Mouse (Mus musculus): ENCODE data around the gene Slc45a3. TPM values are rescaled to one million over a fixed set of nuclear protein-coding genes. Genes with fewer than 3 reads are reported as not detected.

Gene Slc45a3
- polyA plus RNA-seq, 1 experiment from 2014 or later: 3.0 TPM

DNA sequence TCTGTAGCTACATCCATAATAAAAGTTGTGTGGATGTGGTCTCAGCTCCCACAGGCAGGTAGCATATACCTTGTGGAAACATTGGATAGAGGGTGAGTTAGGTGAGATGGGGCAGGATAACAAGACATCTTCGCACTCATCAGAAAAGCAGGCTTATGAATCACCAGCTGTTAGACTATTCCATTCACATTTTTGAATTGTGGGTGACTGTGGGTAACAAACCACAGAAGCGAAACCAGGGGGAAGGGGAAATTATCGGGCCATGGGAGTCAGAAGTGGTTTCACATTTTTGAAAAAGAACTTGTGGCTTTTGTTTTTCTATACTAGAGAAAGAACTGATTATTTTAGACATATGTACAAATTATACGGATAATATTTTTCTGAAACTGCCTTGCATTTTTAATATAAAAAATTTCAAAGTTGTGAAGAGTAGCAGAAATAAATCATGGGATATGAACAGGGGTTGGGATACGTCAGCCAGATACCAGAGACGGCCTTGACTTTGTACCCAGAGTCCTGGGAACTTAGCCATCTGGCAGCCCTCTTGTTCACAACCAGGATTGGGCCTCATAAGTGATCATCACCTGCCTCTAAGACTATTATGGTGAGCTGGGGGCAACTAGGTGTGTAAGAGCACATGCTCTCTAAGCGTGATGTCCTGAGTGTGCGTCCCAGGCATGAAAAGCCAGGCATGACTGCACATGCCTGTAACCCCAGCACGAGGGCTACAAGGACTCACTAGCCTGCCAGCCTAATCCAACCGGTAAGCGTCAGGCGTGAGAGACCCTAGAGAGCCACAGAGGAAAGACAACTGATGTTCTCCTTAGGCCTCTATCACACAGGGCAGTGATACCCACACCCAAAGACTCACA lies 30.6 kb downstream of the Slc45a3 start:
- DNase-seq (ENCODE audit: low spot score): no peak

DNA sequence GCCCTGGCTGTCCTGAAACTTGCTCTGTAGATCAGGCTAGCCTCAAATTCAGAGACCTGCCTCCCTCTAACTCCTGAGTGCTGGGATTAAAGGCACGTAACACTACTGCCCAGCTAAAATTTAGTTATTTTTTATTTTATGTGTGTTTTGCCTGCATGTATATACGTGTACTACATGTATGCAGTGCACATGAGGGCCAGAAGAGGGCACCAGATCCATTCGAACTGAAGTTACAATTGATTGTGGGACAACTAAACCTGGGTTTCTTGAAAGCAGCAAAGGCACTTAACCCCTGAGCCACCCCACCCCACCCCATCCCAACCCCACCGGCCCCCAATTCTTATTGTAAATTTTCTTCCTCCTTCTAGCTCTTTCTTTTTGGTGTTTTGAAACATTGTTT lies 32.3 kb downstream of the Slc45a3 start:
- DNase-seq (ENCODE audit: low spot score): peak; percentile 75

GRCm38 (mm10) chr1:132000506-132000905 lies 37.7 kb downstream of the Slc45a3 start:
- DNase-seq (ENCODE audit: low spot score): peak; percentile 51

DNA sequence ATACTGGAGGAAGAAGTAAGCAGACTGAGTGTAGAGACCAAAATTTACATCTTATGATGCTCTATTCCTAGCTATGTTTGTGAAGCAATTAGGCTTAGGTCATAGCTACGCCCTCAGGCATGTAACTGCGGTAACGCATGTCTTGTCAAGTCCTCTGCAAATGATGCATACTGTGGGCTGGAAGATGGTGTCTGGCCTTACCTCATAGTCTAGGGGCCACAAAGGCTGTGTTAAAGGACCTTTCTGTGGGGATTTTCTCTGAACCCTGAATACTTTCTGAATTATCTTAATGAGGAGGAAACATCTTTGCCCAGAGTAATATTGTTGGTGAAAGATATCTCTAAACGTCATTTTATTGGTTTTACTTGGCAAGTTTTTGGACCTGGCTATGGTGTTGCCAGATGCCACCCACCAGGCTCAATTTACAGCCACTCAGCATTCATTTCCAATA lies 39.1 kb downstream of the Slc45a3 start:
- DNase-seq (ENCODE audit: low spot score): no peak

GRCm38 (mm10) chr1:132003111-132003510 lies 40.3 kb downstream of the Slc45a3 start:
- no peak for DNase-seq (ENCODE audit: low spot score)

- DNase-seq (ENCODE audit: low spot score): no peak
Measured at GRCm38 (mm10) chr1:132003817-132004216, 41.0 kb downstream of the Slc45a3 start.

DNA sequence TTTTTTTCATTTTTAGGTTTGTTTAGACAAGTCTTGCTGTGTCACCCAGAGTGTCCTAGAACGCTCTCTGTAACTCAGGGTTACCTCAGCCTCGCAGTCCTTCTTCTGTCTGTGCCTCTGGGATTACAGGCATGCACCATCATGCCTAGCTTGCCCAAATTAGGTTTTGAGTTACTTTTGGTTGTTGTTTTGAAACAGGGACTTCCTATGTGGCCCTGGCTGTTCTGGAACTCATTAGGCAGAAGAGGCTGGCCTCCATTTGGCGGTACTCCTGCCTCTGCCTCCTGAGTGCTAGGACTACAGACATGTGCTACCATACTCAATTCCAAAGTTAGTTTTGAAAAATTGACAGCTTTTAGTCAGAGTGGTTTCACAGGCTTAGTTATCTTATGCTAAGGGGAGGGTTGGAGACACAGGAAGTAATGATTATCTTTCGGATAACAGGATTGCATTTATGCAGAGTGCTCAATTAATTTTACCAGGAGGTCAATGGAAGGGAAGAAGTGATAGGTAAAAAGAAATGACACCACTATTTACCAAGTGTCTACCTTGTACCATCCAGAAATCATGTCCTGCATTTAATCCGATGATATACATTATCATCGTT lies 41.9 kb downstream of the Slc45a3 start:
- no peak for DNase-seq (ENCODE audit: low spot score)

DNA sequence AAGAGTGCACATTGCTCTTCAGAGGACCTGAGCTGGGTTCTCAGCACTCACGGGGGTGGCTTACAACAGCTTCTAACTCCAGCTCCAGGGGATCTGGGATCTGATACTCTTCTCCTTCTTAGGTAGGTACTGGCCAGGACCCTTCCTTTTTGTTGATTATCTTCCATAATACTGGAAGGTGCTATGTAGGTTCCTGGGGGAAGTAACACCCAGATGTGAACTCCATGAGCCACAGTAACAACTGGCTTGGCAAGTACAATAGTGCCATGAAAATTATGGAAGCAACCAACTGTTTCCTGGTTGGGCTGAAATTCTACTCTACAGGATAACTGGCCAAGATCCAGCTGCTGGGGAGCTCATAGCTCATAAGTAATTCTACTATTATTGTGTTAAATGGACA lies 42.7 kb downstream of the Slc45a3 start:
- no peak for DNase-seq (ENCODE audit: low spot score)

DNA sequence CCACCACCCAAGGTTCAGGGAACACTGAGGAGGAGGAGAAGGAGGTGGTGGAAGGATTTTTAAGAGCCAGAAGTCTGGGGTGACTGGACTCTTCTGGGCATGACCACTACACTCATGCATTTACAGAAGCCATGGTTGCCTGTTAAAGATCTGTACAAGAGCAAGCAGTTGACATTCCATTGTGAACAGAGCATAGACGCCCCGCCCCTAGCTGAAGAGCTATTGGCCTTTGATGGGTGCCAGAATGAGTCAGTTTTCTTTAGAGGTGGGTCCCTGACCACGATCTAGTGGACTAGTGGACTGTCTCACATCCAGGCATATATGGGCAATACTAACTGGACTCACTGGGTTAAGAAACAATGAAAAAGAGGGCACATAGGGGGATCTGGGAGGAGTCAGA lies 43.3 kb downstream of the Slc45a3 start:
- DNase-seq (ENCODE audit: low spot score): no peak

- no peak for DNase-seq (ENCODE audit: low spot score)
Measured at GRCm38 (mm10) chr1:132006721-132007120, 44.0 kb downstream of the Slc45a3 start.

DNA sequence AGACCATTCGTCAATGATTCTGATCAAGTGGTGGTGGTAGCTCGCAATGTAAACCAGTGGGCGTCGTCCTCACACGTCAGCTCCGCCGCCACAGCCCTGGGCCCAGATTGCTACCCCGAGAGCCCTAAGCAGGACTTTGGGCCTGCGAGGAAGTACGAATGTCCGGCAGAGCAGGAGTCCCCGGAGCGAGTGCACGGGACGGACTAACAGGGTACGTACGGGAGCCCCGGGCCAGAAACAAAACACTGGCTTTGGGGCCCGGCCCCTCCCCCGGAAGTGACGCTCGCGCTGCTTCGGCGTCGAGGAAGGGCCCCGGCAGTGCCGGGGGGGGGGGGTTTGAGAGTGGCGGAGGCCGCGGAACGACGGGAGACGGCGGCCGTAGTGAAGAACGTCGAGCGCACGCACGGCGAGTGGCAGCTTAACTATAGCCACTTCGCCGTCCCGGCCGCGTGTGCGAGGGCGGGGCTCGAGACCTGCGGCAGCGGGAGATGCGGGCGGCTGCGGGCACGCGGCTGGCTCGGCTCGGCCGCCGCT lies 44.6 kb downstream of the Slc45a3 start, which contains the start of gene Elk4:
Gene Elk4 (plus strand): TSS at position 326 of the 534 bp plus-strand sequence.
- peak; percentile 94 for DNase-seq (ENCODE audit: low spot score)

DNA sequence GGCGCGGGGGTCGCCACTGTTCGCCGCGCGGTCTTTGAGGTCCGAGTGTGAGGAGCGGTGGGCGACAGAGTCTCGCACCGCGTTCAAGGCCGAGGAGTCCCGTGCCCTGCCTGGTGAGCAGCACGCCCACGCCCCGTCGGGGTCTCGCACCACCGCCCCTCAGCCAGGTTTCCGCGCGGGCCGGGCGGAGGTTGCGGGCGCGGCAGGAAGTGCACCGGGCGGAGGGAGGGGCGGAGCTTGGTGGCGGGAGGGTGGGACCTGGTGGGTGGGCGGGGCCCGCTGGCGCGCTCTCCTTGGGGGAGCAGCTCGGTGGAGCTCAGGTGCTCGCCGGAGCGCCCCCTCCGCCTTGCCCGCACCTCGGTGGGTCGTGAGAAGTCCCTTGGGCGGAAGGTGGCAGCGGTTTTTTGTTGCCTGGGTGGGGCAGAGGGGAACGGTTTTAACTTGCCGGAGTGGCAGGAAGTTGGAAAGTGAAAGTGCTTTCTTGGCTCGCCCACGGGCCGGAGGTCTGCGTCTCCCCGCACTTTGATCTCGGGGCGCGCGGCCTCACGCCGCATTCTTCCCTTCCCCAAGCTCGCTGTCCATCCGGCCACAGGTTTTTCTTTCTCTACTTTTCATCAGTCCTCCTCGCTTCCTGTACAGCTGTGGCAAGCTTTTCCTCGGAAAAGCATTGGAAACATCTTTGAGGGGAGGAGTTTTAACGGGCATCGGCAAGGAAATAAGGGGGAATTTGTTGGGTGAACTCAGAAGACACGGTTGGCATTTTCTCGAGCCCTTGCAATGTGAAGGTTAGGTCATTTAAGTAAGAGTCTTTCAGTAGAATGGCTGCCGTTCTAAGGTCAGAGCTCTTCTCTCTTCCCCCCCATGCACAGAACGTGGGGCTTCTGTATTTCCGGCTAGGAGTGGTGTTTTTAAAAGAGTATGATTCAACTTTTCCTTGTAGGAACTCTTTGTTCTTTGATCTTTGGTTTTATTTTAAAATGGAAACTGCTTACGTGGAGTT lies 45.4 kb downstream of the Slc45a3 start:
- peak; percentile 97 for DNase-seq (ENCODE audit: low spot score)

DNA sequence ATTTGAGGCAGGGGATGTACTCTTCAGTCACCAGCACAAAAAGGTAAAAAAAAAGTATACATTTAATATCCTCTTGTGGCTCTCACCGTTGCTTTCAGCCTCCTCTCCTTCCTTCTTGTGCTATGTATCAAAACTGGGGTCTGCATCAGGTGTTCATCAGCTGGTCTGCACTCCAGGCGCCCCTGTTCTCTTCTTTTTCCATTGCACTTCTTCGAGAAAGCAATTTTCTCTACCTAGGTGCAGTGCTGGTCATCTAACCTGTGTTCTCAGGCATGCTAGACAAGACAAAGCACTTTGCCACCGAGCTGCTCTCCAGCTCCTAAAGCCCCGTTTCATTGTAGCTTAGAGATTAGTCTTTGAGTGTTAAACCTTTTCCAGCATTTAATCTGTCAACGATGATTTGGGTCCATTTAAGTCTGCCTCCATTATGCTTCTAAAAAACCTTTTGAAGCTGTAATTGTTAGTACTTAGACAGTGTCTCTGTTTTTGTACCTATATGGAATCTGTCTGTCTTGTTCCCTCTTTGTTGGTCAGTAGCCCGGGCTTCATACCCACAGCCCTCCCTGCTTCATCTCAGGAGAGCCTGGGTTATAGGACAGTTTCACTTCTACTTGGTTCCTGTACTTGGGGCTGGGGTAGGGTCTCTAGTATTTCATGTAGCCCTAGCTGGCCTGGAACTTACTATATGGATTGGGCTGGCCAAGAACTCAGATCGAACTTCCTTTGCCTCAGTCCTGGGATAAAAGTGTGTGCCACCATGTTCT lies 46.3 kb downstream of the Slc45a3 start:
- DNase-seq (ENCODE audit: low spot score): no peak

GRCm38 (mm10) chr1:132010632-132011501 lies 48.1 kb downstream of the Slc45a3 start:
- peak; percentile 62 for DNase-seq (ENCODE audit: low spot score)

GRCm38 (mm10) chr1:132011785-132012184 lies 49.0 kb downstream of the Slc45a3 start:
- DNase-seq (ENCODE audit: low spot score): no peak

DNA sequence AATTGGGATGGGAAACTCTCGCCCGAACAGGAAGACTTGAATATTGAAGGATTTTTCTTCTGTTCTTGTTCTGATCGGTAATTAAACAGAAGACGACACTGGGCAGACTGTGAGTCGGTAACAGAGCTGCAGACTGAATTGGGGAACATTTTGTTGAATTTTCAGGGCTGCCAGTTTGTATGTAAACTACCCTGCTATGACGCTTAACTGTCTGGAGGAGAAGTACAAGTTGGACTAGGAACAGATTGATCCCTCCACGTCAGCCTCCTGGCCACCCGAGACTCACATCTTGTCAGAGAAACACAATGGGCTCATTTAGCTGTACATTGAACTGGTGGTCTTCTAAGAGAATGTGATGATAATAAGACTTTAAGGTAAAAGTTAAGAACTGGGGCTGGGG lies 50.1 kb downstream of the Slc45a3 start:
- DNase-seq (ENCODE audit: low spot score): no peak

GRCm38 (mm10) chr1:132014800-132015199 lies 52.0 kb downstream of the Slc45a3 start:
- no peak for DNase-seq (ENCODE audit: low spot score)

DNA sequence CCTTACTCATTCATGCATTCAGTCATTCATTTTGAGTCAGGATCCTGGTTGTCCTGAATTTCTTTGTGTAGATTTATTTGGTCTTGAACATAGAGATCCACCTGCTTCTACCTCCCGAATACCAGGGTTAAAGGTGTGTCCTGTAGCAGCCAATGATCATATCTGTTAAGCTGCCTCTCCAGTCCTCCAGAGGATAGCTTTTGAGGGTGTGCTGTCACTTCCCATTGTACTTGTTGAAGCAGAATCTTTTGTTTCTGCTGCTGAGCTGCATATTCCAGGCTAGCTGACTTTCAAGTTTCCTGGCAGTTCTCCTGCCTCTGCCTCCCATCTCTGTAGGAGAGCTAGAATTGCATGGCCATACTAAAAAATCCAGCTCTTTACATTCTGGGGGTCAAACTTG lies 53.9 kb downstream of the Slc45a3 start:
- no peak for DNase-seq (ENCODE audit: low spot score)

DNA sequence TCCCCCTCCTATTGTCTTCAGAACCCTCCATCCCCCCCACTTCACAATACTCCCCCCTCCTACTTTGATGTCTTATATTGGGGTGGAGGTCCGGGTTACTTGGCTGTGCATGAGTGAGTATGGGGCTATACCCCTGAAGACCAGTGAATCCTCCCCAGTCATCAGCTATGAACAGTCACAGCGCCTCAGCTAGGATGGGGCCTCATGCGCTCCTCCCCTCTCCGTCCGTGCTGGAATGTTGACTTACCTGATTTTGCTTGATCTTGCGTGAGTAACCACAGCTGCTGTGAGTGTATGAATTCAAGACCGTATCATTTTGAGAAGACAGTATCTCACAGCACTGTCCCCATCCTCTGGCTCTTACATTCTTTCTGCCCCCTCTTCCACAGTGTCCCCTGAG lies 57.1 kb downstream of the Slc45a3 start:
- no peak for DNase-seq (ENCODE audit: low spot score)
